ENCODE assay signal across 12 mouse cellular contexts in genomic region chr6:36725509-36726160, GRCm38 (mm10).
DNase-seq lines count a peak whose midpoint lies in the region; ATAC-seq and TF ChIP-seq lines count a peak whose summit lies in the region.
"Had no signal": no experiment of that assay in that cellular context is flagged by ENCODE, and none has a peak within 500 bp of the region (broad histone marks: within the 10 kb centered on the region; RNA-seq: fewer than 3 reads in every experiment).

No protein-coding gene starts in this region.

- no peak overlapping the region for H3K27ac ChIP-seq in embryonic facial prominence, embryonic 14.5 days (replicated peaks; ENCODE audit: low read depth, low read length)
- no peak overlapping the region for H3K27ac ChIP-seq in embryonic facial prominence, embryonic 10.5 days (replicated peaks)
- H3K27ac ChIP-seq in stomach, embryonic 16.5 days (ENCODE audit: low read length): no peak overlapping the region
- no peak overlapping the region for H3K27ac ChIP-seq in stomach, postnatal 0 days (replicated peaks)
- H3K27ac ChIP-seq: embryonic facial prominence, embryonic 13.5 days had no signal

- H3K36me3 ChIP-seq in embryonic facial prominence, embryonic 14.5 days (ENCODE audit: control insufficient read depth, insufficient read depth, low read length): peaks cover 33% of the 10 kb centered on the region
- peaks cover 87% of the 10 kb centered on the region for H3K36me3 ChIP-seq in embryonic facial prominence, embryonic 10.5 days (replicated peaks)
- no peaks in the 10 kb centered on the region; the same call in 1 of the 2 replicates for H3K36me3 ChIP-seq in stomach, embryonic 16.5 days (ENCODE audit: control insufficient read depth, insufficient read depth, low read length)
- no peaks in the 10 kb centered on the region for H3K36me3 ChIP-seq in stomach, postnatal 0 days (ENCODE audit: control insufficient read depth, insufficient read depth, low read length)
- H3K36me3 ChIP-seq: G1E had no signal

- WGBS in embryonic facial prominence, embryonic 14.5 days: 66% methylated on average over 3 of the region's 3 CpGs
- 90% methylated on average over 3 of the region's 3 CpGs for WGBS in embryonic facial prominence, embryonic 10.5 days
- 50% methylated on average over 3 of the region's 3 CpGs for WGBS in stomach, embryonic 16.5 days
- WGBS in stomach, postnatal 0 days: 41% methylated on average over 3 of the region's 3 CpGs

- no peaks in the 10 kb centered on the region for H3K27me3 ChIP-seq in embryonic facial prominence, embryonic 14.5 days (replicated peaks; ENCODE audit: control insufficient read depth, insufficient read depth, low read length)
- no peaks in the 10 kb centered on the region for H3K27me3 ChIP-seq in embryonic facial prominence, embryonic 10.5 days (replicated peaks; ENCODE audit: low read depth, poor library complexity, severe bottlenecking)
- no peaks in the 10 kb centered on the region for H3K27me3 ChIP-seq in stomach, embryonic 16.5 days (ENCODE audit: control insufficient read depth, insufficient read depth, low read length)
- no peaks in the 10 kb centered on the region for H3K27me3 ChIP-seq in stomach, postnatal 0 days (ENCODE audit: control insufficient read depth, insufficient read depth, low read length)
- H3K27me3 ChIP-seq: embryonic facial prominence, embryonic 13.5 days had no signal

- intact Hi-C loops in left cerebral cortex, postnatal 25 days (cut with DNase I): no loop called here

- no peak overlapping the region for H3K4me3 ChIP-seq in embryonic facial prominence, embryonic 14.5 days (ENCODE audit: low read depth, low read length)
- H3K4me3 ChIP-seq in embryonic facial prominence, embryonic 10.5 days: no peak overlapping the region
- H3K4me3 ChIP-seq in stomach, embryonic 16.5 days (replicated peaks; ENCODE audit: low read length): no peak overlapping the region
- H3K4me3 ChIP-seq in stomach, postnatal 0 days (ENCODE audit: low read depth, low read length): no peak overlapping the region
- H3K4me3 ChIP-seq: embryonic facial prominence, embryonic 13.5 days had no signal

- ATAC-seq in embryonic facial prominence, embryonic 14.5 days (ENCODE audit: low read depth): 0 out of 2 replicates have a peak, but pooled peaks have one; percentile 47
- ATAC-seq in stomach, embryonic 16.5 days (ENCODE audit: insufficient read depth, low FRiP score): peak; percentile 71; the same call in 1 of the 2 replicates
- no peak for ATAC-seq in stomach, postnatal 0 days (ENCODE audit: low FRiP score, low TSS enrichment)
- no peak for ATAC-seq in megakaryocyte progenitor cell, adult 5-6 weeks (replicated peaks; ENCODE audit: poor library complexity)
- ATAC-seq: inflammation-experienced regulatory T-cells, adult 6 months had no signal

- no peak for TF ChIP-seq EP300 in stomach, postnatal 0 days (optimal IDR thresholded peaks at IDR 0.05)

- no peak overlapping the region for H3K9ac ChIP-seq in embryonic facial prominence, embryonic 14.5 days (ENCODE audit: low read depth, low read length)
- no peak overlapping the region for H3K9ac ChIP-seq in stomach, embryonic 16.5 days (ENCODE audit: low read length)
- H3K9ac ChIP-seq in stomach, postnatal 0 days (ENCODE audit: low read length): no peak overlapping the region
- H3K9ac ChIP-seq: embryonic facial prominence, embryonic 13.5 days had no signal

- peaks cover 2% of the 10 kb centered on the region; the same call in 1 of the 2 replicates for H3K9me3 ChIP-seq in embryonic facial prominence, embryonic 14.5 days (ENCODE audit: control insufficient read depth, low read length)
- peaks cover 3% of the 10 kb centered on the region for H3K9me3 ChIP-seq in embryonic facial prominence, embryonic 10.5 days
- H3K9me3 ChIP-seq in stomach, embryonic 16.5 days (replicated peaks; ENCODE audit: control insufficient read depth, low read length): no peaks in the 10 kb centered on the region
- H3K9me3 ChIP-seq in stomach, postnatal 0 days (ENCODE audit: control insufficient read depth, low read length): no peaks in the 10 kb centered on the region
- H3K9me3 ChIP-seq: G1E had no signal

- DNase-seq in embryonic facial prominence, embryonic 14.5 days (ENCODE audit: low spot score): peak; percentile 76
- no peak for DNase-seq in embryonic facial prominence, embryonic 10.5 days (ENCODE audit: low spot score)
- DNase-seq in left cerebral cortex, postnatal 25 days (ENCODE audit: low spot score in 2 of 2): peak; percentile 28 to 53
- no peak for DNase-seq in left cerebral cortex, adult 8-10 months (ENCODE audit: low spot score in 2 of 2)
- DNase-seq in stomach, postnatal 0 days (ENCODE audit: low spot score): no peak
- no peak for DNase-seq in embryo, embryonic 11 days
- DNase-seq: cerebellum, adult 9-10 months had no signal

- no peaks in the 10 kb centered on the region for H3K4me1 ChIP-seq in embryonic facial prominence, embryonic 14.5 days (ENCODE audit: control insufficient read depth, insufficient read depth, low read length)
- H3K4me1 ChIP-seq in embryonic facial prominence, embryonic 10.5 days: no peaks in the 10 kb centered on the region
- 0 out of 2 replicates have a peak, but pooled peaks cover 4% of the 10 kb centered on the region for H3K4me1 ChIP-seq in stomach, embryonic 16.5 days (ENCODE audit: control insufficient read depth, insufficient read depth, low read length)
- no peaks in the 10 kb centered on the region; the same call in 1 of the 2 replicates for H3K4me1 ChIP-seq in stomach, postnatal 0 days (replicated peaks; ENCODE audit: control insufficient read depth, insufficient read depth)

- no peak for TF ChIP-seq CTCF in stomach, postnatal 0 days (IDR thresholded peaks at IDR 0.05; ENCODE audit: low read depth)

- H3K4me2 ChIP-seq in embryonic facial prominence, embryonic 14.5 days (ENCODE audit: low read depth, low read length): no peak overlapping the region
- no peak overlapping the region for H3K4me2 ChIP-seq in stomach, embryonic 16.5 days (ENCODE audit: low read depth, low read length)
- no peak overlapping the region for H3K4me2 ChIP-seq in stomach, postnatal 0 days (replicated peaks; ENCODE audit: low read depth)
- H3K4me2 ChIP-seq: embryonic facial prominence, embryonic 13.5 days had no signal

Comparison
In these comparisons a context has a peak if more than half of its experiments do, and no peak if none do; other contexts are left out.
1. ATAC-seq: peak in embryonic facial prominence, embryonic 14.5 days (single experiment) and stomach, embryonic 16.5 days (single experiment); none in stomach, postnatal 0 days (single experiment) and megakaryocyte progenitor cell, adult 5-6 weeks (single experiment).
2. DNase-seq: peak in embryonic facial prominence, embryonic 14.5 days (single experiment) and left cerebral cortex, postnatal 25 days (2 of 2); none in embryonic facial prominence, embryonic 10.5 days (single experiment), left cerebral cortex, adult 8-10 months (0 of 2), stomach, postnatal 0 days (single experiment) and embryo, embryonic 11 days (single experiment).